Mouse (Mus musculus) heart, adult 2 months (tissue): ENCODE measurements around the gene Clip1. TPM values are rescaled to one million over a fixed set of nuclear protein-coding genes. Genes with fewer than 3 reads are reported as not detected.

Source experiments
- DNase-seq, 2 experiments: peaks; one replicate each; pipeline ENCODE4 v3.0.0; 2021
- H3K27ac ChIP-seq: fragments of 200-600 bp; 2 replicates; pipeline ENCODE4 v1.8.1; 2022
- H3K27me3 ChIP-seq: fragments of 200-500 bp; 2 replicates; pipeline ENCODE4 v1.6.1; 2012; ENCODE audit warnings: mild to moderate bottlenecking, low read length, inconsistent platforms, mixed read lengths; ENCODE audit not compliant: control insufficient read depth, insufficient read depth
- H3K36me3 ChIP-seq: fragments of 200-500 bp; 2 replicates; pipeline ENCODE4 v1.6.1; 2012; ENCODE audit warnings: low read length, inconsistent platforms; ENCODE audit not compliant: control insufficient read depth, insufficient read depth
- H3K4me1 ChIP-seq: fragments of 200-500 bp; 2 replicates; pipeline ENCODE4 v1.6.1; 2011; ENCODE audit warnings: low read length; ENCODE audit not compliant: control insufficient read depth, insufficient read depth
- H3K4me3 ChIP-seq: fragments of 200-600 bp; 2 replicates; pipeline ENCODE4 v1.8.1; 2022
- H3K79me2 ChIP-seq: fragments of 200-500 bp; replicated peaks from 2 replicates; pipeline ENCODE4 v1.6.1; 2012; ENCODE audit warnings: mild to moderate bottlenecking, inconsistent platforms, low read length, moderate library complexity, mixed read lengths; ENCODE audit not compliant: control insufficient read depth, insufficient read depth
- H3K9ac ChIP-seq: fragments of 200-500 bp; 2 replicates; pipeline ENCODE4 v1.6.1; 2012; ENCODE audit warnings: low read depth, mild to moderate bottlenecking, control low read depth, inconsistent platforms, low read length, mixed read lengths
- CTCF ChIP-seq: fragments of 200-600 bp; IDR thresholded peaks from 2 replicates; pipeline ENCODE4 v1.8.1; 2022; ENCODE audit warnings: antibody characterized with exemption, mild to moderate bottlenecking, moderate library complexity
- EP300 ChIP-seq: fragments of 200-500 bp; IDR thresholded peaks from 2 replicates; pipeline ENCODE4 v1.6.1; 2011; ENCODE audit warnings: low read depth, low read length, control low read depth; ENCODE audit not compliant: insufficient read depth
- POLR2A ChIP-seq: fragments of 200-500 bp; IDR thresholded peaks from 2 replicates; pipeline ENCODE4 v1.6.1; 2011; ENCODE audit warnings: mild to moderate bottlenecking, low read depth, low read length, control low read depth; ENCODE audit not compliant: insufficient read depth
- WGBS: fragments of 180-500 bp; shearing (Covaris S2); methylation state at CpG from one replicate; pipeline ENCODE4 v1.1.7; 2018; 5-methylcytosine and 5-hydroxymethylcytosine counted together
- intact Hi-C: fragments of 180-260 bp; cut with DNase I; formaldehyde crosslinking; loops from one replicate; pipeline ENCODE4 v1.15.1; 2025
- polyA plus RNA-seq: library from polyadenylated mRNA; depleted of rRNA; stranded (reverse); fragments of >200 nt; gene quantifications from 2 replicates; pipeline ENCODE4 v1.2.3, GENCODE M21; 2012
- total RNA-seq, 2 experiments: library from RNA; stranded (reverse); gene quantifications; 2 replicates each; pipeline ENCODE4 v1.2.3; 2021

Gene Clip1
- total and polyA plus RNA-seq, 3 experiments = 77.2 to 195 (median 156) TPM

DNA sequence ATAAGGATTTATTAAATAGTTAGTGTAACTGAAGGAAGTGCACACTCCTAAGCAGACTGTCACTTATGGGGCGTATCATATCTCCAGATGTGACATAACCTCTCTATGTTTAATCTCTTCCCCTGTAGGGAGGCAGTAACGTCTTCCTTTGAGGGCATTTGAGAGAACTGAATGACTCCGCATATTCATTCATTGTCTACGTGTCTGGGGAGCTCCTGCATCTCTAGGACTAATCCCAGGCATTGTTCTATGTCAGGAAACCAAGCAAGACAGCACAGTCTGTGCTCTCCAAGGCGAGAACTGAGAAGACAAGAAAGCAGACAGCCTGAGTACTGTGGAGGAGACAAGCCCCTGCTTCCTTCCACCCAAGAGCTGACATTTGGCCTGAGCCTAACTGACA, 29.5 kb downstream of the Clip1 start:
- 37% methylated on average over 5 of the region's 5 CpGs for WGBS
- Histone ChIP-seq H3K27ac (peak overlapping the region; percentile 1; the same call in 1 of the 2 replicates), H3K36me3 (peaks cover 10% of the 10 kb centered on the region), H3K79me2 (peaks cover 5% of the 10 kb centered on the region), H3K4me1 (peaks cover 8% of the 10 kb centered on the region), H3K27me3 (no peaks in the 10 kb centered on the region), H3K9ac (no peak overlapping the region), H3K4me3 (no peak overlapping the region)
- intact Hi-C loops = loop anchor here (5.0 kb wide), 1 partner anchor 42 kb away; no protein-coding TSS in a partner anchor
- no peak for DNase-seq
- TF ChIP-seq EP300 = peak; percentile 67; the same call in 1 of the 2 replicates
- TF ChIP-seq CTCF = no peak
- TF ChIP-seq POLR2A = no peak

- no peak for DNase-seq
- Histone ChIP-seq H3K79me2 (peaks cover 2% of the 10 kb centered on the region; the same call in 1 of the 2 replicates), H3K9ac (no peak overlapping the region), H3K4me1 (peaks cover 4% of the 10 kb centered on the region), H3K27ac (no peak overlapping the region), H3K27me3 (no peaks in the 10 kb centered on the region), H3K4me3 (no peak overlapping the region), H3K36me3 (peaks cover 10% of the 10 kb centered on the region)
- whole genome bisulfite sequencing = 73% methylated on average over 11 of the region's 11 CpGs
- intact Hi-C loops = no loop called here
- no peak for TF ChIP-seq POLR2A
- TF ChIP-seq CTCF = no peak
- no peak for TF ChIP-seq EP300
These were observed 31.1 kb downstream of the Clip1 start for GRCm38 (mm10) chr5:123653287-123653801.

DNA sequence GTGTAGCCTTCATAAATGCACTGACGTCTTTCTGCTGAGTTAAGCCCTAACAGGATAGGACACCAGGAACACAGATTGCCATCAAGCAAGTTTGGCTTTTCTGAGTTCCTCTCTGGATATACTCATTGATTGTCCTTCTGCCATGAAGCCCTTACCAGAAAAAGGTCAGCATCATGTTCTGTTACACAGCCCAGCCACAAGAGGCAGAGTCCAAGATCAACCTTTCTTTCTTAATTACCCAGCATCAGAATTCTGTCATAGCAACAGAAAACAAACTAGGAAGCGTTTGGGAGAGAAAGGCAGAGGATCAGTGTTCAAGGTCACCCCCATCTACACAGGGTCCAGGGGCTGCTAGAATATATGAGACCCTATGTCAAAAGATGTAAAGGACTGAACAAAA, 33.6 kb downstream of the Clip1 start:
- H3K79me2 ChIP-seq = no peaks in the 10 kb centered on the region
- no peak for DNase-seq
- WGBS = 62% methylated on average over 2 of the region's 2 CpGs
- intact Hi-C loops = no loop called here
- no peak overlapping the region for H3K27ac ChIP-seq
- no peaks in the 10 kb centered on the region for H3K4me1 ChIP-seq
- no peaks in the 10 kb centered on the region for H3K27me3 ChIP-seq
- no peak overlapping the region for H3K9ac ChIP-seq
- peaks cover 10% of the 10 kb centered on the region for H3K36me3 ChIP-seq
- TF ChIP-seq EP300 = no peak
- peak; percentile 35 for TF ChIP-seq CTCF
- TF ChIP-seq POLR2A = no peak
- H3K4me3 ChIP-seq = no peak overlapping the region

DNA sequence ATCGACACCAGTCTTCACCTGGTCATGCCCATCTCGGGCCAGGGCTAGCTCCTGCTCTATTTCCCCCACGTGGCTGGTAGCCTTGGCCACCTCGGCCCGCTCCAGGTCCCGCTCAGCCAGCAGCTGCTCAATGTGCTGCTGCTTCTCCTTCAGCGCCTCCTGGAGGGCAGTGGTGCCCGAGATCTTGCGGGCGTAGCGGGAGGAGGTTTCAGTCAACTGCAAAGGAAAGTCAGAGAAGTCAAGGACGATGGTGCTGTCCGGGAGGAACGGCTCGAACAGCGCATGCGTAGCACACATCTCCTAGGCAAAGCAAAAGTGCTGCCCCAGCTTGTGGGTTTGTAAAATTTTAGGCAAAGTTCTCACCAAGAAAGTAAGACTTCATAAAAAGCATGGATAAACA, 42.0 kb downstream of the Clip1 start:
- no peaks in the 10 kb centered on the region; the same call in 1 of the 2 replicates for H3K36me3 ChIP-seq
- H3K27me3 ChIP-seq = no peaks in the 10 kb centered on the region
- H3K79me2 ChIP-seq = no peaks in the 10 kb centered on the region
- H3K27ac ChIP-seq = no peak overlapping the region
- no peak overlapping the region for H3K9ac ChIP-seq
- DNase-seq = no peak
- WGBS = 91% methylated on average over 17 of the region's 17 CpGs
- H3K4me3 ChIP-seq = no peak overlapping the region
- intact Hi-C loops = no loop called here
- peaks cover 3% of the 10 kb centered on the region for H3K4me1 ChIP-seq
- no peak for TF ChIP-seq POLR2A
- TF ChIP-seq CTCF = no peak
- no peak for TF ChIP-seq EP300

DNA sequence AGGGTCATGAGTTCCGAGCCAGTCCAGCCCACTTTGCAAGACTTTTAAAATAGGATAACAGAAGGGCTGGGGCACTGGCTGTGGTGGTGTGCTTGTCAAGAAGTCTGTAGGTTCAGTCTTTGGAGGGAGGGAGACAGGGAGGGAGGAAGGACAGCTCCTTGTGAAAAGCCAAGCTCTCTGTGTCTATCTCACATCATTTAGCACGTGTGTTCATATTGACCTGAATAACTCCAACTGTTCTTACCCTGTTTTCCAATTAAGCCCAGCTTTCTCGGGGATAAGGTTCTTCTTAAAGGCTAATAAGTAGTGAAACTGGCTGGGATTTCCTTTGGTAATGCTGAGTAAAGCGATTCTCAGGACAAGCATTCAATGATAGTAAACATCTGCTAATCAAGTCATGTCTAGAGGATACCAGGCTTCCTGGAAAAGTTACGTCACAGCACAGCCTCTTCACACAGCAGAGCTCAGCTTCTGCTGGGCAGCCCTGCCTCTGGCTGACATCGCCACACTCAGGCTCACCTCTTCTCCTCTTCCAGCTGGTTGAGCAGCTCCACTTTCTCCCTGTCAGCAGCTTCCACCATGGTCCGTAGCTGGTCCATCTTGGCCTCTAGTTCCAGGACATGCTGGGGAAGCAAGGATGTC, 43.0 kb downstream of the Clip1 start:
- Histone ChIP-seq H3K79me2 (no peaks in the 10 kb centered on the region), H3K9ac (no peak overlapping the region), H3K27ac (peak overlapping the region; percentile 38; the same call in 1 of the 2 replicates), H3K4me1 (peaks cover 3% of the 10 kb centered on the region), H3K36me3 (no peaks in the 10 kb centered on the region; the same call in 1 of the 2 replicates), H3K27me3 (no peaks in the 10 kb centered on the region), H3K4me3 (no peak overlapping the region)
- TF ChIP-seq POLR2A (no peak), EP300 (0 out of 2 replicates have a peak, but pooled peaks have one; percentile 20)
- no peak for DNase-seq
- 41% methylated on average over 7 of the region's 7 CpGs for WGBS
- intact Hi-C loops = no loop called here

GRCm38 (mm10) chr5:123640181-123640580, 44.2 kb downstream of the Clip1 start:
- H3K27ac ChIP-seq = no peak overlapping the region

More at GRCm38 (mm10) chr5:123640181-123640580, 44.2 kb downstream of the Clip1 start:
- 92% methylated on average over 9 of the region's 9 CpGs for WGBS
- no peaks in the 10 kb centered on the region for H3K79me2 ChIP-seq
- H3K9ac ChIP-seq = no peak overlapping the region
- no peak for DNase-seq
- no peaks in the 10 kb centered on the region; the same call in 1 of the 2 replicates for H3K36me3 ChIP-seq
- H3K4me3 ChIP-seq = no peak overlapping the region
- peaks cover 3% of the 10 kb centered on the region for H3K4me1 ChIP-seq
- intact Hi-C loops = no loop called here
- no peaks in the 10 kb centered on the region for H3K27me3 ChIP-seq
- TF ChIP-seq CTCF (no peak), POLR2A (no peak)
